Mouse (Mus musculus): ENCODE results near the gene Acsl5.

Gene Acsl5

DNA sequence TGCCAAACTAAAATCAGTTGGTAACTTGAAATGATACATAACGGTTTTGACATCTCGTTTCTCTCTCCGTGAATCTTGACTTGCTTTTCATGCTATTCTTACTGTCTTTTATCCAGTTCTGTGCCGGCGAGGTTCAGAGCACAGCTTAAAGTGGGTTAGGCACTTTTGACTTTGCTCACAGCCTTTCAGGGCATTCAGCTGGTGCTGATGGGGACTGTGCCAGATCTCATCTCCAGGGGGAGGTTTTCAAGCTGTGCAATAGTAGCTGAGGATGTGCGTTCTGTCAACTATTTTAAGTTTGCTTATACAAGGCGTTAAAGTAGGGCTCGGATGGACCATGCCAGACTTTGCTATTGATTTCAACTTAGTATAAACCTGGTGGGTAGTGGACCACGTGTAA lies 85.3 kb downstream of the Acsl5 start:
- no peak for DNase-seq

DNA sequence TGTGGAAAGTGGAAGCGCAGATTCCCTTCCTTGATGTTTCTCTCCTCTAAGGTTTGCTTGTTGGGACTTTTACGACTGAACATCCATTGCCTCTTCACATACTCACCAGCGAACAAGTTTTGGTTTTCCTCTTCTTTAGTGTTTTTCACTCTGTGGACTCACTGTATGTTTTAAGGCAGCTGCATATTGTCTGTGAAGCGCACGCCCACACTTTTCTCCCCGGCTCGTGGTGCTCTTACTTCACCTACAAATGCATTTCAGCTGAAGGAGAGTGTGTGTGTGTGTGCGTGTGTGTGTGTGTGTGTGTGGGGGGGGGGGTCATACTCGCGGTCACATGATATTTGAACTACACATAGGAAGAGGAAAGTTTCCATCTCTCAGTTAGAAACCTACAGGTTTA lies 85.9 kb downstream of the Acsl5 start:
- DNase-seq = no peak

DNA sequence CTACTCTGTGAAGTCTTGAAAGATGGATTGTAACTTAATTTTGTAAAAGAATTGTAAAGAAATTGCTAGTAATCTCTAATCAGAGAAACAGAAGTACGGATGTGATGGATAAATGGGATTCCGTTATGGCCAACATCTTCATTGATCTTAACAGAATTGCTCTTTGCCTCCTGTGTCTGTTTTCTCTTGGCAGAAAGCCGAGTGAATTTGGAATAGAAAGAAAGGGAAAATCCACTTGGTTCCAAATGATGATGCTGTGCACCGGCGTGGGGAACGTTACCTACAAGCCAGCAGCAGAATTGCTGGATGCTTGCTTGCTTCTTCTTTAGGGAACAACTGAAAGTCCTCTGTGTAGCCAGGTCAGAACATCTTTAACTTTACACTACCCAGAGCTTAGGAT lies 88.8 kb downstream of the Acsl5 start:
- no peak for DNase-seq

DNA sequence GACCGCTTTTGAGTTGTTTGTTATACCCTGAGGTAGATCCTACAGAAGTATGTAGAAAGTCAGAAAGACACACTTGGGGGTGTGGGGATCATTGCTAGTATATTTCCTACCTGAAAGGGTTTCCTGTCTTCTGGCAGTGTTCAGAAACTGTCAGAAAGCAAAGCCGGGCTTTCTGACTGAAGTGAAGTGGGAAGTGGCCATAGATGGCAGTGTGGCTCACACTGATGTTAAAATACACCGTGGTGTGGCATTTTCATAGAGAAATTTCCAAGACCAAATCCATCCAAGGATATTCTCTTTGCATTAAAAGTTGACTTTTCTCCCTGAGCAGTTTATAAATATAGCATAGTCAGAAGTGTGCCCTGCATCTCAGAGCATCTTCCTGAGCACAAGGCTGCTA lies 89.6 kb downstream of the Acsl5 start:
- DNase-seq = no peak

DNA sequence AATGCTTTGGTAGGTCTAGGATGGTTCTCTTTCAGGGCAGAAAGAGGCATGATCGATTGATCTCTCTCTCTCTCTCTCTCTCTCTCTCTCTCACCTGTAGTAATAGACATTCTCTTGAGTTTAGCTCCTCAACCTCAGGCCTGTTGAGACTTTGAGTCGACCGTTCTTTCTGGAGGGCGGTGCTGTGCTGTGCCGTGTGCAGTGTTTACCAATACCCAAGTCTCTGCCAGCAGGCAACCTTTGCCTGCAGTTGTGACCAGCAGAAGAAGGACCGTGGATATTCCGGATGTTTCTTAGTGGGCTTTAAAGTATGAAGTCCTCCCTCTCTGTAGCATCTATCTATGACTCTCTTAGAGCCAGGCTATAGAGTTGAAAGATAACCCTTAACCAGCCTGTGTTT lies 90.7 kb downstream of the Acsl5 start:
- no peak for DNase-seq

DNA sequence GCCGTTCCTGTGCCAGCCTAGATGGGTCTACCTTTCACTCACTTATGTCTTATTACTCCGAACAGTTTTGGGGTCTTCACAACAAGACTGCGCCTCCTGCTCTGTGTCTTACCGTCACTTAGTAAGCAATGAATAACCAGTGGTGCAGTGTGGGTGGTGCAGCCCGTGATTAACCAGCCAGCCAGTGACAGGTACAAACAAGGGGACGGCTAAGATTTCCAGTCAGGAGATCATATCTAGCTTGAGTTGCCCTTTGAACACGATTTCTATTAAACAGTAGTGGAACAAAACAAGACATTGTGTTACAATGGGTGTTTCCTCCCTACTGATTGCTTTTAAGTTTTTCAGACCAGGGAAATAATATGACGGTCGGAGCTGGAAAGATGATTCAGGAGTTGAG lies 91.5 kb downstream of the Acsl5 start:
- no peak for DNase-seq
